Mouse (Mus musculus): ENCODE data around the gene Slc12a8.
"Not testable (repeated sequence)": the region's sequence is repeated elsewhere in the genome, so short reads cannot be mapped to it uniquely, and the experiment has no call there.

Slc12a8 gene

GRCm38 (mm10) chr16:33516807-33517565 lies at the start of gene Slc12a8:
TSS of gene Slc12a8 (plus strand) at chr16:33517328.
- DNase-seq (ENCODE audit: low spot score in 2 of 2), result peak in 1 of 2 experiments; percentile 28

- DNase-seq (ENCODE audit: low spot score in 2 of 2), result peak in 1 of 2 experiments; percentile 13
Observed at GRCm38 (mm10) chr16:33467451-33467850, 49.7 kb upstream of the Slc12a8 start.

GRCm38 (mm10) chr16:33469973-33470372 lies 47.2 kb upstream of the Slc12a8 start:
- DNase-seq (ENCODE audit: low spot score in 2 of 2), result no peak

GRCm38 (mm10) chr16:33474381-33474780 lies 42.7 kb upstream of the Slc12a8 start:
- no peak for DNase-seq (ENCODE audit: low spot score in 2 of 2)

- no peak for DNase-seq (ENCODE audit: low spot score in 2 of 2)
Observed at GRCm38 (mm10) chr16:33479926-33480325, 37.2 kb upstream of the Slc12a8 start.

- peak in 1 of 2 experiments; percentile 9 for DNase-seq (ENCODE audit: low spot score in 2 of 2)
Observed at GRCm38 (mm10) chr16:33481148-33481547, 36.0 kb upstream of the Slc12a8 start.

GRCm38 (mm10) chr16:33482309-33482708 lies 34.8 kb upstream of the Slc12a8 start:
- DNase-seq (ENCODE audit: low spot score in 2 of 2), result no peak

GRCm38 (mm10) chr16:33487709-33488108 lies 29.4 kb upstream of the Slc12a8 start:
- DNase-seq (ENCODE audit: low spot score in 2 of 2), result no peak

GRCm38 (mm10) chr16:33494374-33494773 lies 22.8 kb upstream of the Slc12a8 start:
- no peak for DNase-seq (ENCODE audit: low spot score in 2 of 2)

- DNase-seq (ENCODE audit: low spot score in 2 of 2), result no peak
Observed at GRCm38 (mm10) chr16:33508082-33508481, 9.0 kb upstream of the Slc12a8 start.

GRCm38 (mm10) chr16:33509231-33509630 lies 7.9 kb upstream of the Slc12a8 start:
- DNase-seq (ENCODE audit: low spot score in 2 of 2), result not testable (repeated sequence)

GRCm38 (mm10) chr16:33510856-33511255 lies 6.3 kb upstream of the Slc12a8 start:
- DNase-seq (ENCODE audit: low spot score in 2 of 2), result not testable (repeated sequence)

- no peak for DNase-seq (ENCODE audit: low spot score in 2 of 2)
Observed at GRCm38 (mm10) chr16:33512555-33512954, 4.6 kb upstream of the Slc12a8 start.

- DNase-seq (ENCODE audit: low spot score in 2 of 2), result no peak
Observed at GRCm38 (mm10) chr16:33517627-33518026, 499 bp downstream of the Slc12a8 start.

- peak; percentile 33 to 41 for DNase-seq (ENCODE audit: low spot score in 2 of 2)
Observed at GRCm38 (mm10) chr16:33518236-33518635, 1.1 kb downstream of the Slc12a8 start.

GRCm38 (mm10) chr16:33519916-33520568 lies 2.9 kb downstream of the Slc12a8 start:
- DNase-seq (ENCODE audit: low spot score in 2 of 2), result no peak

- DNase-seq (ENCODE audit: low spot score in 2 of 2), result no peak
Observed at GRCm38 (mm10) chr16:33522516-33522915, 5.4 kb downstream of the Slc12a8 start.

- DNase-seq (ENCODE audit: low spot score in 2 of 2), result no peak
Observed at GRCm38 (mm10) chr16:33523571-33523970, 6.4 kb downstream of the Slc12a8 start.

GRCm38 (mm10) chr16:33529502-33530454 lies 12.7 kb downstream of the Slc12a8 start:
- DNase-seq (ENCODE audit: low spot score in 2 of 2), result no peak

GRCm38 (mm10) chr16:33531184-33531583 lies 14.1 kb downstream of the Slc12a8 start:
- DNase-seq (ENCODE audit: low spot score in 2 of 2), result no peak

GRCm38 (mm10) chr16:33536456-33536855 lies 19.3 kb downstream of the Slc12a8 start:
- DNase-seq (ENCODE audit: low spot score in 2 of 2), result no peak
